Mouse (Mus musculus) thymus, postnatal 25 days (tissue): ENCODE results near the gene Crot.
"Not testable (repeated sequence)": the region's sequence is repeated elsewhere in the genome, so short reads cannot be mapped to it uniquely, and the experiment has no call there.

ENCODE experiments used
- DNase-seq: peaks from one replicate; pipeline ENCODE4 v3.0.0; 2022

Gene Crot

GRCm38 (mm10) chr5:8991626-8992025 lies 5.5 kb downstream of the Crot start:
- DNase-seq: no peak

- DNase-seq: no peak
Measured at GRCm38 (mm10) chr5:8990526-8990925, 6.6 kb downstream of the Crot start.

GRCm38 (mm10) chr5:8987925-8988324 lies 9.2 kb downstream of the Crot start:
- no peak for DNase-seq

GRCm38 (mm10) chr5:8985470-8985869 lies 11.7 kb downstream of the Crot start:
- DNase-seq: no peak

GRCm38 (mm10) chr5:8974721-8975120 lies 22.4 kb downstream of the Crot start:
- no peak for DNase-seq

GRCm38 (mm10) chr5:8972355-8972754 lies 24.8 kb downstream of the Crot start:
- DNase-seq: no peak

GRCm38 (mm10) chr5:8970694-8971093 lies 26.4 kb downstream of the Crot start:
- DNase-seq: no peak

GRCm38 (mm10) chr5:8964487-8964886 lies 32.6 kb downstream of the Crot start:
- DNase-seq: no peak

GRCm38 (mm10) chr5:8960534-8960933 lies 36.6 kb downstream of the Crot start:
- DNase-seq: no peak

- no peak for DNase-seq
Measured at GRCm38 (mm10) chr5:8955544-8955943, 41.6 kb downstream of the Crot start.

- no peak for DNase-seq
Measured at GRCm38 (mm10) chr5:8953660-8954059, 43.5 kb downstream of the Crot start.

GRCm38 (mm10) chr5:8947423-8948110 lies 49.6 kb downstream of the Crot start:
- no peak for DNase-seq

GRCm38 (mm10) chr5:8943836-8944235 lies 53.3 kb downstream of the Crot start:
- DNase-seq: no peak

GRCm38 (mm10) chr5:8941266-8941665 lies 55.9 kb downstream of the Crot start:
- not testable (repeated sequence) for DNase-seq

GRCm38 (mm10) chr5:8937965-8938364 lies 59.2 kb downstream of the Crot start:
- no peak for DNase-seq

GRCm38 (mm10) chr5:8928440-8928839 lies 68.7 kb downstream of the Crot start:
- no peak for DNase-seq

GRCm38 (mm10) chr5:8917069-8917468 lies 80.1 kb downstream of the Crot start:
- DNase-seq: no peak

- DNase-seq: no peak
Measured at GRCm38 (mm10) chr5:8916400-8916799, 80.7 kb downstream of the Crot start.
